21 mouse cellular contexts compared by ENCODE assay signal in the genomic region with DNA sequence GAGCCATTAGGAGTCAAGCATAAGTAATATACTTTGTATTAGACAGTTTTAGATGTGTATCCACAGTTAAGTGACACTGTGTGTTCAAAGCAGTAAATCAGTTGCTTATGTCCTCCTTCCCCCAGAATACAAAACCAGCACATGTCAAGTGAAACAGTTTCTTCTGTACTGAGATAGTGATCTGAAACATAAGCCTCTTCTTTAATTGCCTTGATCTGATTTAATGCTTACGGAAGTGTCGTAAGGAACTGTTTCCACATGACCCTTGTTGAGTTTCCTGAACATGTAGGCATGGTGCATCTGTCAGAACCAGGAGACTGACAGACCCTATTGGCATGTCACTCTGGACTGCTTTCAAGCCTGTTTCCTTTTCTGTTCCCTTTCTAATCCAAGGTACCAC.
A peak's percentile ranks its signal among the peaks of the same experiment; 100 is the strongest.
DNase-seq lines count a peak whose midpoint lies in the region; ATAC-seq and TF ChIP-seq lines count a peak whose summit lies in the region.
"Had no signal": no experiment of that assay in that cellular context is flagged by ENCODE, and none has a peak within 500 bp of the region (broad histone marks: within the 10 kb centered on the region; RNA-seq: fewer than 3 reads in every experiment).

No protein-coding gene starts in this region.

- no peak for TF ChIP-seq CTCF in layer of hippocampus, adult 2 months (conservative IDR thresholded peaks at IDR 0.05)

- H3K36me3 ChIP-seq in kidney, embryonic 14.5 days (ENCODE audit: control insufficient read depth, insufficient read depth, low read length) = no peaks in the 10 kb centered on the region
- H3K36me3 ChIP-seq: embryonic facial prominence, embryonic 12.5 days; heart, embryonic 10.5 days; hindbrain, embryonic 12.5 days had no signal

- 0 out of 2 replicates have a peak, but pooled peaks cover 4% of the 10 kb centered on the region for H3K4me1 ChIP-seq in kidney, embryonic 14.5 days (ENCODE audit: control insufficient read depth, insufficient read depth, low read length)
- H3K4me1 ChIP-seq: embryonic facial prominence, embryonic 12.5 days; forebrain, embryonic 12.5 days; heart, embryonic 10.5 days; hindbrain, embryonic 12.5 days had no signal

- no peak overlapping the region for H3K4me3 ChIP-seq in kidney, embryonic 14.5 days (ENCODE audit: low read length)
- H3K4me3 ChIP-seq in layer of hippocampus, adult 2 months = no peak overlapping the region
- H3K4me3 ChIP-seq: embryonic facial prominence, embryonic 12.5 days; forebrain, embryonic 12.5 days; heart, embryonic 10.5 days; hindbrain, embryonic 12.5 days had no signal

- no peaks in the 10 kb centered on the region for H3K27me3 ChIP-seq in kidney, embryonic 14.5 days (ENCODE audit: control insufficient read depth, insufficient read depth, low read length)
- H3K27me3 ChIP-seq: embryonic facial prominence, embryonic 12.5 days; forebrain, embryonic 12.5 days; hindbrain, embryonic 12.5 days had no signal

- intact Hi-C loops in left cerebral cortex, postnatal 25 days (cut with DNase I) = no loop called here

- H3K9ac ChIP-seq in kidney, embryonic 14.5 days (ENCODE audit: low read depth, low read length) = no peak overlapping the region
- H3K9ac ChIP-seq: embryonic facial prominence, embryonic 12.5 days; forebrain, embryonic 12.5 days; hindbrain, embryonic 12.5 days had no signal

- no peak for DNase-seq in kidney, postnatal 25 days
- no peak for DNase-seq in layer of hippocampus, adult 2 months (ENCODE audit: low spot score in 2 of 2)
- no peak for DNase-seq in layer of hippocampus, adult 11-12 months (ENCODE audit: low spot score)
- DNase-seq in NIH3T3 (ENCODE audit: low read depth) = peak; percentile 31
- no peak for DNase-seq in left cerebral cortex, postnatal 25 days (ENCODE audit: low spot score in 2 of 2)
- DNase-seq in frontal cortex, postnatal 14 days (ENCODE audit: low spot score in 2 of 2) = no peak
- DNase-seq: adrenal gland, postnatal 14 days; cerebellum, adult 11-12 months; cerebellum, adult 9-10 months; cerebellum, postnatal 25 days; gastrocnemius, postnatal 36 days; heart, adult 18-20 months; heart, postnatal 10 days; heart, postnatal 4 days had no signal

- peak; percentile 72; the same call in 1 of the 2 replicates for ATAC-seq in kidney, embryonic 14.5 days (ENCODE audit: low FRiP score, low TSS enrichment)
- ATAC-seq: forebrain, embryonic 16.5 days; hindbrain, embryonic 16.5 days had no signal

- WGBS in kidney, embryonic 14.5 days = 40% methylated on average over 2 of the region's 2 CpGs

- no peak overlapping the region for H3K4me2 ChIP-seq in kidney, embryonic 14.5 days (replicated peaks; ENCODE audit: low read depth, low read length)
- H3K4me2 ChIP-seq: embryonic facial prominence, embryonic 12.5 days; forebrain, embryonic 12.5 days; hindbrain, embryonic 12.5 days had no signal

- H3K9me3 ChIP-seq in kidney, embryonic 14.5 days (ENCODE audit: control insufficient read depth, low read length) = no peaks in the 10 kb centered on the region
- H3K9me3 ChIP-seq: embryonic facial prominence, embryonic 12.5 days; forebrain, embryonic 12.5 days; heart, embryonic 10.5 days; hindbrain, embryonic 12.5 days had no signal

- no peak overlapping the region for H3K27ac ChIP-seq in kidney, embryonic 14.5 days (ENCODE audit: low read depth, low read length)
- H3K27ac ChIP-seq in layer of hippocampus, adult 2 months = peak overlapping the region; percentile 52
- H3K27ac ChIP-seq: embryonic facial prominence, embryonic 12.5 days; forebrain, embryonic 12.5 days; heart, embryonic 10.5 days; hindbrain, embryonic 12.5 days had no signal
